Mouse (Mus musculus) myocyte (in vitro differentiated cells): Measurements from ENCODE around the gene A630076J17Rik. TPM values are rescaled to one million over a fixed set of nuclear protein-coding genes. Genes with fewer than 3 reads are reported as not detected.

Experiments
- H3K27me3 ChIP-seq: one replicate; pipeline ENCODE4 v1.6.1; 2011; ENCODE audit not compliant: control insufficient read depth, insufficient read depth, insufficient read length
- H3K36me3 ChIP-seq: one replicate; pipeline ENCODE4 v1.6.1; 2011; ENCODE audit not compliant: control insufficient read depth, insufficient read depth
- H3K4me2 ChIP-seq: one replicate; pipeline ENCODE4 v1.6.1; 2011; ENCODE audit warnings: low read depth, control low read depth
- H3K4me3 ChIP-seq: one replicate; pipeline ENCODE4 v1.5.1; 2011; ENCODE audit warnings: mild to moderate bottlenecking, control low read depth, moderate library complexity
- H3K79me2 ChIP-seq: one replicate; pipeline ENCODE4 v1.6.1; 2011; ENCODE audit not compliant: control insufficient read depth, insufficient read depth
- H3ac ChIP-seq: one replicate; pipeline ENCODE4 v1.6.1; 2011; ENCODE audit not compliant: control insufficient read depth, insufficient read length
- CEBPB ChIP-seq: IDR thresholded peaks from 2 replicates; pipeline ENCODE4 v1.6.1; 2011; ENCODE audit warnings: mild to moderate bottlenecking, moderate library complexity; ENCODE audit not compliant: poor library complexity, insufficient read depth, severe bottlenecking
- E2F4 ChIP-seq: IDR thresholded peaks from one replicate; pipeline ENCODE4 v1.6.1; 2011; ENCODE audit warnings: mild to moderate bottlenecking, control low read depth, moderate library complexity; ENCODE audit not compliant: insufficient read depth
- MAX ChIP-seq: IDR thresholded peaks from one replicate; pipeline ENCODE4 v1.6.1; 2011; ENCODE audit warnings: low read depth, mild to moderate bottlenecking, control low read depth
- MYOD1 ChIP-seq, 3 experiments: IDR thresholded peaks; one replicate each; pipeline ENCODE4 v1.6.1; 2011; ENCODE audit warnings: control low read depth in 2 of 3, low read depth in 2 of 3, mild to moderate bottlenecking in 2 of 3, moderate library complexity in 1 of 3; ENCODE audit not compliant: insufficient read length in 2 of 3, control insufficient read depth in 1 of 3
- MYOG ChIP-seq, 3 experiments: IDR thresholded peaks; one replicate each; pipeline ENCODE4 v1.6.1; 2011; ENCODE audit warnings: control low read depth in 2 of 3, low read depth in 2 of 3, mild to moderate bottlenecking in 2 of 3; ENCODE audit not compliant: insufficient read length in 2 of 3, control insufficient read depth in 1 of 3, insufficient read depth in 1 of 3
- POLR2A ChIP-seq: IDR thresholded peaks from one replicate; pipeline ENCODE4 v1.6.1; 2011; ENCODE audit warnings: low read depth, mild to moderate bottlenecking, control low read depth, moderate library complexity; ENCODE audit not compliant: insufficient read length
- POLR2AphosphoS2 ChIP-seq: IDR thresholded peaks from one replicate; pipeline ENCODE4 v1.6.1; 2011; ENCODE audit warnings: low read depth, control low read depth; ENCODE audit not compliant: insufficient read length
- REST ChIP-seq: IDR thresholded peaks from one replicate; pipeline ENCODE4 v1.6.1; 2011; ENCODE audit warnings: mild to moderate bottlenecking, control low read depth, moderate library complexity; ENCODE audit not compliant: insufficient read depth, insufficient read length
- SRF ChIP-seq: IDR thresholded peaks from one replicate; pipeline ENCODE4 v1.6.1; 2011; ENCODE audit warnings: low read depth; ENCODE audit not compliant: control insufficient read depth, insufficient read length
- TCF12 ChIP-seq: IDR thresholded peaks from one replicate; pipeline ENCODE4 v1.6.1; 2011; ENCODE audit warnings: mild to moderate bottlenecking, control low read depth; ENCODE audit not compliant: poor library complexity, insufficient read depth, severe bottlenecking
- TCF3 ChIP-seq: IDR thresholded peaks from one replicate; pipeline ENCODE4 v1.6.1; 2011; ENCODE audit warnings: low read depth, control low read depth; ENCODE audit not compliant: insufficient read length
- USF1 ChIP-seq: IDR thresholded peaks from one replicate; pipeline ENCODE4 v1.6.1; 2011; ENCODE audit warnings: low read depth, mild to moderate bottlenecking, control low read depth, moderate library complexity
- polyA plus RNA-seq: library from polyadenylated mRNA; unstranded; fragments of >200 nt; fragmentation: generic; extraction: Trizol; gene quantifications from one replicate; pipeline ENCODE4 v1.2.1, GENCODE M21; 2012; ENCODE audit warnings: missing spikeins

A630076J17Rik gene
- polyA plus RNA-seq, 1 experiment: not detected

- no peaks in the 10 kb centered on the region for H3K36me3 ChIP-seq
- H3K79me2 ChIP-seq: no peaks in the 10 kb centered on the region
- H3ac ChIP-seq: no peak overlapping the region
- no peak overlapping the region for H3K4me3 ChIP-seq
- H3K4me2 ChIP-seq: peak overlapping the region; percentile 7
- TF ChIP-seq SRF: no peak
- no peak for TF ChIP-seq E2F4
- TF ChIP-seq MAX: no peak
- TF ChIP-seq MYOG (IDR thresholded peaks at IDR 0.05; ENCODE audit: control insufficient read depth in 1 of 3, insufficient read depth in 1 of 3, insufficient read length in 2 of 3, low read depth in 2 of 3): no peak
- no peak for TF ChIP-seq REST
- no peak for TF ChIP-seq POLR2AphosphoS2
- no peak for TF ChIP-seq MYOD1 (IDR thresholded peaks at IDR 0.05; ENCODE audit: control insufficient read depth in 1 of 3, insufficient read length in 2 of 3, low read depth in 2 of 3)
- no peak for TF ChIP-seq CEBPB
- no peak for TF ChIP-seq TCF12
- TF ChIP-seq POLR2A: no peak
- no peak for TF ChIP-seq USF1
- TF ChIP-seq TCF3: no peak
- no peaks in the 10 kb centered on the region for H3K27me3 ChIP-seq
Observed at GRCm38 (mm10) chr3:107261851-107262165, 31.4 kb downstream of the A630076J17Rik start.

- Histone ChIP-seq H3K79me2 (no peaks in the 10 kb centered on the region), H3K4me2 (peak overlapping the region; percentile 47), H3ac (no peak overlapping the region), H3K4me3 (no peak overlapping the region), H3K36me3 (no peaks in the 10 kb centered on the region), H3K27me3 (no peaks in the 10 kb centered on the region)
- TF ChIP-seq POLR2A (no peak), SRF (no peak), MYOG (IDR thresholded peaks at IDR 0.05; ENCODE audit: control insufficient read depth in 1 of 3, insufficient read depth in 1 of 3, insufficient read length in 2 of 3, low read depth in 2 of 3) (peak in 1 of 3 experiments; percentile 29), MYOD1 (IDR thresholded peaks at IDR 0.05; ENCODE audit: control insufficient read depth in 1 of 3, insufficient read length in 2 of 3, low read depth in 2 of 3) (peak in 2 of 3 experiments; percentile 82 to 92), TCF12 (peak; percentile 69), REST (no peak)
Observed at GRCm38 (mm10) chr3:107266814-107267345, 36.5 kb downstream of the A630076J17Rik start.

- H3K36me3 ChIP-seq: no peaks in the 10 kb centered on the region
- no peak for TF ChIP-seq TCF3
- no peak for TF ChIP-seq E2F4
- no peak for TF ChIP-seq POLR2AphosphoS2
- H3K4me2 ChIP-seq: no peak overlapping the region
- no peak overlapping the region for H3ac ChIP-seq
- no peaks in the 10 kb centered on the region for H3K27me3 ChIP-seq
- H3K4me3 ChIP-seq: no peak overlapping the region
- no peaks in the 10 kb centered on the region for H3K79me2 ChIP-seq
Observed at GRCm38 (mm10) chr3:107272433-107272832, 42.0 kb downstream of the A630076J17Rik start.

GRCm38 (mm10) chr3:107273820-107274219, 43.4 kb downstream of the A630076J17Rik start:
- no peak for TF ChIP-seq CEBPB
- TF ChIP-seq REST: no peak
- TF ChIP-seq TCF12: no peak
- Histone ChIP-seq H3K79me2 (no peaks in the 10 kb centered on the region), H3K36me3 (no peaks in the 10 kb centered on the region), H3K4me3 (no peak overlapping the region), H3K4me2 (no peak overlapping the region), H3K27me3 (no peaks in the 10 kb centered on the region), H3ac (no peak overlapping the region)

- H3K4me2 ChIP-seq: no peak overlapping the region
- no peak for TF ChIP-seq REST
- no peak for TF ChIP-seq USF1
- TF ChIP-seq MYOG (IDR thresholded peaks at IDR 0.05; ENCODE audit: control insufficient read depth in 1 of 3, insufficient read depth in 1 of 3, insufficient read length in 2 of 3, low read depth in 2 of 3): no peak
- TF ChIP-seq POLR2AphosphoS2: no peak
- TF ChIP-seq MAX: no peak
- no peak for TF ChIP-seq CEBPB
- TF ChIP-seq TCF12: no peak
- no peaks in the 10 kb centered on the region for H3K36me3 ChIP-seq
- H3K79me2 ChIP-seq: peaks cover 12% of the 10 kb centered on the region
- H3K4me3 ChIP-seq: no peak overlapping the region
- no peaks in the 10 kb centered on the region for H3K27me3 ChIP-seq
- no peak overlapping the region for H3ac ChIP-seq
Observed at GRCm38 (mm10) chr3:107275351-107275750, 44.9 kb downstream of the A630076J17Rik start.
